Mouse (Mus musculus) CD8-positive naive resting alpha-beta T cell, adult 2 months (primary cell): ENCODE results near the gene Sspn.
A peak's percentile ranks its signal among the peaks of the same experiment; 100 is the strongest.

Experiments
- DNase-seq, 2 experiments: peaks; one replicate each; pipeline ENCODE4 v3.0.0; 2022; ENCODE audit warnings: low read depth in 2 of 2, low spot score in 2 of 2

Sspn gene

GRCm38 (mm10) chr6:145972836-145973235 lies 41.4 kb downstream of the Sspn start:
- no peak for DNase-seq

- DNase-seq, result no peak
Observed at GRCm38 (mm10) chr6:145973356-145973755, 41.9 kb downstream of the Sspn start.

DNA sequence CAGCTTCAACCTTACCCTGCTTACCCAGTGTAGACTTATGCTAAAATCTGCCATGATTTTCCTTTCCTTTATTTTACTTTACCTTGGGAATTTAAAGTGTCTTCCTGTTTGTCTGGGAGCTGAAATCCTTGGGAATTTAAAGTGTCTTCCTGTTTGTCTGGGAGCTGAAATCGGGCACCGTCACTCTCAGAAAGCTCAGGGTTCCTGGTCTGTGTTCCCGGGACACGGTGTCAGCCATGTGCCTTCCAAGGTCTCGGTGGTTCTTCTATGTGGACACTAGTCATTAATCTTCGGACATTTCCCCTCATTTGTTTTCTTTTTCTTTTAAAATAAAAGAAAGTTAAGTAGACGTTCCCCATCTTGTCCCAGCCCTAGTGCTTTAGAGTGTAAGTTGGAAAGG lies 43.3 kb downstream of the Sspn start:
- DNase-seq, result no peak

DNA sequence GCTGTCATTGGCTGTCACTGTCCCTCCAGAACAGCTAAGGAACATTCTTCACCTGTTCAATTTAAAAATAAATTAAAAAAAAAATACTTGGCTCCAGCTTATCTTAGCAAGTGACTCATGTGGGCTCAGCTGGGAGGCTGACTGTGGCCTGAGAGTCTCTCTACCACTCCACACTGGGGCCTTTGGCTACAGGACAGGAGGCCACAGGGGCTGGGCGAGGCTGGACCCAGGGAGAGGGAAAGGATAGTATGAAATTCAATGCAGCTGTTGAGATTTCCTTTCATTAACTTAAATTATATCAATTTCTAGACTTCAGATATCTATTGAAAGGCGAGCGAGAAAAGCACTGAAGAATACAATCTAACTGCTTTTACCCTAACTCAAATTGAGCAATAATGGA lies 45.9 kb downstream of the Sspn start:
- DNase-seq, result no peak

DNA sequence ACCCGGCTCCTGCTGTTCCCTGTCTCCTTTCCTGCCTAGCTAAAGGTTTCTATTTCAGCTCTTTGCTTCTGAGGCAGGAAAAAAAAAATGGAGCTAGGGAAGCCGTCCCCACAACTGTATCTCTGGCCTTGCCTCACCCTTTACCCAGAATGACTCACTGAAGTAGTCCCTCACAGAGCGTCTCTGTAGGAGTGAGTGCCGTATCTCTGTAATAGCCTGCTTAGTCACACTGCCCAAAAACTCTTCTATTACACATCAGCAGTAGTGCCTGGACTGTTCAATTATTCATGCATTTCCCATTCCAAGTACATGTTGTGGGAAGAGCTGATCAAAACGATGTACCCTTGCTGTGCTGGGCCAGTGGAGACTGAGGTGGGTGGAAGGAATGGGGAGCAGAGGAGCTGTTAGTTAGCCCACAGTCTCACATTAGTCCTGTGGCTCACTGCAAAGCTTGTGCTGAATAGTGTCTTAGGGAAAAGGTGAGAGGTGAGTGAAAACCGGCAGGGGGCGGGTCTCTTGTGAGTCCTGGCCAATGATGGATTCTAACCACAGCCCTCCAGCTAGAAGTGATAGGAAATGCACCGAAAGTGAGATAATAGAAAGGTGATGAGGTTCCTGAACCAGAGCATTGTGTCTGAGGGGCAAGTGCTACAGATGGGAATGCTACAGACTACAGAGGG lies 46.5 kb downstream of the Sspn start:
- no peak for DNase-seq

DNA sequence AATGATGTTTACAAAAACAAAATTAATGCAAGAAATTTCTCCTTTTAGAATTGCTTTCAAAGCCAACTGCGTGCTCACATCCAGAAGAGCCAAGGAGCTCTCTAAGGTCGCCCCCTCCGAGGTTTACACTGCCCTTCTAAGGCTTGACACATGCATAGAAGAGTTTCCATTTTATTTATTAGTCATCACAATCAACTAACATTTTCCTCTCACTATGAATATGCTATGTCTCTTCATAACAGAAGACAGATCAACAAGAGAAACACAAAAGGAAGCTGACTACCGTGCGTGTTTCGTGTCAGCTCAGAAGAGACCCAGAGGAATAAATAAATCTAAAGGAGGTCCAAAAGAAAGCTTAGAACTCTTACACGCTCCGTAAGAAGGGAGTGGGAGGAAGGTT lies 49.6 kb downstream of the Sspn start:
- no peak for DNase-seq

GRCm38 (mm10) chr6:145982335-145982734 lies 50.9 kb downstream of the Sspn start:
- DNase-seq, result no peak

- no peak for DNase-seq
Observed at GRCm38 (mm10) chr6:145990578-145990977, 59.1 kb downstream of the Sspn start.

DNA sequence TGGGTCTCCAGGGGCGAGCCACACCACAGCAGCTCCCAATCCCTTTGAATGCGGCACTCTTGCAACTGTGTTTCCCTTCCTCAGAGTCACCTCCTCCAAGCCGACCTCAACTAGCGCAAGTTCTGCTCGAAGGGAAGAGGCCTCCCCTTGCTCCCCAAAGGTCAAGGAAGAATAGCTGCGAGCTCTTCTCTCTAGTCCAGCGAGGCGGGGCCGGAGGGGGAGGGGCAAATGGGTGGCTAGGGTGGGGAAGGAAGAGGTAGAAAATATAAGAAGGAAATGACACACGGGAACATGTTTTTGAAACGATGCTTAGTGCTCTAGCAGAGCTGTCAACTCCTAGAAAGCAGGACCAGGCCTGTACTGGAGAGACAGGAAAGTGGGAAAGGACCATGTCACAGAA lies 61.1 kb downstream of the Sspn start:
- DNase-seq, result no peak

GRCm38 (mm10) chr6:145992985-145993384 lies 61.5 kb downstream of the Sspn start:
- peak; percentile 27 to 42 for DNase-seq

DNA sequence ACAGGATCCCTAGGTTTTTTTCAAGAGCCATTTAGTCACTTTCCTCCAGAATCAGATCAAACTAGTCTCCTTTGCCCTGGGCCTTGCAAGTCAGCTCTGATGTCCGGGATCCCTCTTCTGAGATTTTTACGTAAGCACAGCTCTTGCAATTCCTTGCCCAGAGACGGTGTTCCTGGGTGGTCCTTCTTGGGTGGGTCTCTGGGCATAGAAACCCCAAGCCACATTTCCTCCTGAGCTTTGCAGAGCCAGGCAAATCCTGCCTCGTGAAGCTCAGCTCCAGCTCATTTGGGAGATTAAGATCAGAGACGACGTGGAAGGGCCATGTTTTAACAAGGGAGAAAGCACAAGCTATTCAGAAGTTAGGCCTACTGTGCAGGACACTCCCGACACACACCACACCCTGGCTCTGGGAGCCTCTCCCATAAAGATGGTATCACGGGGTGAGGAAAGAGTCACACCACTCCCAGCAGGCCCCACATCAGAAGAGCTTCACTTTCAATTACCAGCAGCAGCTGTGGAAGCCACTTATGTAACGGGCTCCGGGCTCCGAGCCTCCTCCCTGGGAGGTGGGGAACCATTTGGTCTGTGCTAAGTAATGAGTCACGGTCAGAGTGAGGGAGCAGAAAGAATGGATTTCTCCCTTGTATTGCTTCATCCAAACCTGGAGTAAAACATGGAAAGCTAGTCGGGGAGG lies 67.0 kb downstream of the Sspn start:
- no peak for DNase-seq

- no peak for DNase-seq
Observed at GRCm38 (mm10) chr6:146000767-146001166, 69.3 kb downstream of the Sspn start.

GRCm38 (mm10) chr6:146001396-146002191 lies 70.2 kb downstream of the Sspn start:
- DNase-seq, result no peak

GRCm38 (mm10) chr6:146004174-146004601 lies 72.7 kb downstream of the Sspn start:
- no peak for DNase-seq

DNA sequence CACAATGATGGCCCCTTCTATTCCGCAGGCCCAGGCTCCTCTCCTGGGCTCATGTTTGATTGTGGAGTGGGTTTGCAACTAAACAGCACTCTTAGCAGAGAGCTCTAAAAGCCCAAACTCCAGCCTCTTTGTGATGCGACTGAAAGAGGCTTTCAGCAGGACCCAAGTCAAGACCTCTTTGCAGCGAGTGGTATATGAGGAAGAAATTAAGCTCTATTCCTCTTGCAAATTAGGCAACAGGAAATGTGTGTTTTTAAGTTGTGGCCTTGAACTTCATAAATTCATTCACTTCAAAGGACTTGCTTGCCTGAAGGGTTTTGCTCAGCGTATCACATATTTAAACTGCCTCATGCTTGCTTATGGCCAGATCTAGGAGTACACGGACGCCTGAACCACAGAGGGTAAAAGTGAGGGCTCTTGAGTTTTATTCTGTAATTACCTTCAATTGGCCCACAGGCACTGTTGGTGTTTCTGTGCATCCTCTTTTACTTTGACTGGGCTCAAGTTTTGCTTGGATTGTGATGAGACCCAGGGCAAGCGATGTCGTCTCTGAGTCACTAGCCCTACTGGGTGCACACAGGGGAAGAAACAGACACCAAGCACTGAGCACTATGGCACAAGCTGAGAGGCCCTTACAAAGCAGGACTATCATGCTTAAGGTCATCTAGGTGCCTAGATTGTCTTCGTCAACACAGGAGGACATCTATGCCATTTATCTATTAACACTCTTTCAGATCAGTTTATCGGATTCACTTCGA lies 73.9 kb downstream of the Sspn start:
- DNase-seq, result no peak

GRCm38 (mm10) chr6:146005935-146006564 lies 74.6 kb downstream of the Sspn start:
- DNase-seq, result no peak

DNA sequence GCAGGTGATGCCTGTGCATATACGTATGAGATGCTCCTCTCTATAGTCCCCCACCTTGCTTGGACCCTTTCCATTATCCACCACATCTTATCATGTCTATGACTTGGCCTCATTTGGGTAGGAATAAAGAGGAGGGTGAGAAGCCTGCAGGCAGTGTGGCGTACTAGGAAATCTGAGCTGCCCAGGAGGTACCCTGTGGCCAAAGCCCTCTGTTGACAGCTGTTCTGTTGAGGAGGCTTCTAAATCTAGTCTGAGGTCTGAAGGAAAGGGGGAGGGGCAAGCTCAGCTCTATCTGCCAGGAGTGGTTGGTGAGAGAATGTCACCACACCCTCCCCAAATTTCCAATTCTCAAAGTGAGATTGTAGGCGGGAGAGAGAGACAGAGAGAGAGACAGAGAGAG lies 75.3 kb downstream of the Sspn start:
- DNase-seq, result no peak

DNA sequence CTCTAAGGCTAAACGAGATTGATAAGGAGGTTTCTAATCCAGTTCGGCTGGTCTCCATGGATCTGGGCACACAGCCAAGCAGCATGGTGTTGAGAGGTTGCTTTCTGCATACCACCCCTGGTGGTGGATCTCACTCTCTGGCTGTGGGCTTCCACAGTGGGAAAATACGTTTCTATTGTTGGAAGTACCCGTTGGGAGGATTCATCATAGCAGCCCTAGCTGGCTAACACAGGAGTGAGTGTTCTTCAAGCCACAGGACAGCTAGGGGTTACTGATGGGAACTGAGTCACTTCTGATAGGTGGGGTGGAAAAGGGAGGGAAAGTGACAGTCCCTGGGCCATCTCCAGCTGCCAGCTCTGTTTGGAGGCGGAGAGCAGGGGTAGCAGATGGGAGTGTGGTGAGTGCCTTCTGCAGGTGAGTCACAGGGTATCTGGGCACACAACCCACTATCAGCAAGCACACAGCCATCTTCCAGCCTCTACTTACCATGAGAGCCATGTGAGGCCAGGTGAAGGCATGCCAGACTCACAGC lies 77.1 kb downstream of the Sspn start:
- DNase-seq, result no peak

DNA sequence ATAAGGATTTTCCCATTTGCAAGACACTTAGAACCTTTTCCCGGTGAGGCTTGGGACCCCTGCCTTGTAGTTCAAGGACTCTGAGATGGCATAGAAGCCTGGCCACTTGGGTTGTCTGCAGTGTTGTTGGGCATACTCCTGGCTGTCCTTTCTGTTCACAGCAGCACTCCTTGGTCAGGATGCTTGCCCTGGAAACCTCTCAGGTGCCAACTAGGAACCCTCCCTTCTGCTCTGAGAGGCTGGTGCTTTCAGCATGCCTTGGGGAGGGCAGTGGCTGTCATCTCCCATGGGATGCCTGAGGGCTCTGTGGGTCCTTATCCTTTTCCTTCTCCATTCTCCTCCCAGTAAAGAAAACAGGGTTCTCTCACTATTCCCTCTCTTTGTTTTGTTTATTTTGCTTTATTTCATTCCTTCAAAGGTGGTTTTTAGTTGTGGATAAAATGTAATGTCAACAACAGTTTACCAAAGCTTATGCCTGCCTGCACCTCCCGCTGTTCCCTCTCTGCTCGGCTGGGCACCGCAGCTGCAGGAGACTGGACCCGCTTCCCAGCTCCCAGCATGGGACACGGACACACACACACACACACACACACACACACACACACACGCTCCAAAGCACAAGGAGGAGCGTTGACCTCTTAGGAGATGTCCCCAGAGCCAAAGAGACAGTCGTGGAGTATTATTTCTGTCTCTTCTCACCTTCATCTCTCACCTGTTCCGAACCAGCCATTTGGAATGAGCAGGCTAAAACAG lies 77.9 kb downstream of the Sspn start:
- no peak for DNase-seq
